34 mouse cellular contexts compared by ENCODE assay signal in the genomic region with DNA sequence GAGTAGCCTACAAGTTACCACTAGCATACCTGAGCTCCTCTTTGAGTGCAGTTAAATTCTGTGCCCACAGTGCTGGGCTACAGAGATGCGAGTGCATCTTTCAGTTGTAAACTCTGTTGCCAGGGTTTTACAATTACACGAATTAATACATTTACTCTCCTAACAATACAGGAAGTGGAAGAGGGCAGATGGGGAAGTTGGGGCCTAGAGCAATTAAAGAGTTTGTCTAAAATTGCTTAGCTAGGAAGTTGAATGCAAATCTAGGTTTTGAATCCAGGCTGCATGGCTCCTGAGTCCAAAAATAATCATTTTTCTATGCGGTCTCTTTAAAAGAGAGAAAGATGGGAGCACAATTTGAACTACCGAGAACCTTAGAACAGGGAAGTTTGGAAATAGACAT.
"Had no signal": no experiment of that assay in that cellular context is flagged by ENCODE, and none has a peak within 500 bp of the region (broad histone marks: within the 10 kb centered on the region; RNA-seq: fewer than 3 reads in every experiment).

No protein-coding gene starts in this region.

- H3K27ac ChIP-seq: heart, embryonic 10.5 days; heart, embryonic 13.5 days; heart, embryonic 15.5 days; hindbrain, embryonic 10.5 days; hindbrain, embryonic 12.5 days; hindbrain, embryonic 13.5 days; hindbrain, embryonic 14.5 days; hindbrain, embryonic 15.5 days; hindbrain, postnatal 0 days; intestine, embryonic 15.5 days; kidney, embryonic 15.5 days; kidney, postnatal 0 days; layer of hippocampus, adult 2 months had no signal

- H3K4me1 ChIP-seq: heart, embryonic 10.5 days; heart, embryonic 12.5 days; heart, embryonic 13.5 days; heart, embryonic 15.5 days; hindbrain, embryonic 10.5 days; hindbrain, embryonic 12.5 days; hindbrain, embryonic 13.5 days; hindbrain, embryonic 15.5 days; intestine, embryonic 15.5 days; kidney, embryonic 15.5 days had no signal

- H3K9me3 ChIP-seq: heart, embryonic 10.5 days; heart, embryonic 12.5 days; heart, embryonic 13.5 days; heart, embryonic 15.5 days; hindbrain, embryonic 10.5 days; hindbrain, embryonic 12.5 days; hindbrain, embryonic 13.5 days; hindbrain, embryonic 15.5 days; intestine, embryonic 15.5 days; kidney, embryonic 15.5 days had no signal

- ATAC-seq: hindbrain, embryonic 16.5 days; hindbrain, postnatal 0 days; inflammation-experienced regulatory T-cells, adult 6 months; intestine, embryonic 15.5 days; intestine, embryonic 16.5 days; intestine, postnatal 0 days had no signal

- H3K36me3 ChIP-seq: heart, embryonic 10.5 days; heart, embryonic 12.5 days; heart, embryonic 13.5 days; heart, embryonic 15.5 days; hindbrain, embryonic 10.5 days; hindbrain, embryonic 12.5 days; hindbrain, embryonic 13.5 days; hindbrain, embryonic 15.5 days; intestine, embryonic 15.5 days; kidney, embryonic 15.5 days had no signal

- H3K9ac ChIP-seq: heart, embryonic 12.5 days; heart, embryonic 13.5 days; heart, embryonic 15.5 days; hindbrain, embryonic 12.5 days; hindbrain, embryonic 13.5 days; hindbrain, embryonic 14.5 days; hindbrain, embryonic 15.5 days; intestine, embryonic 15.5 days; kidney, embryonic 15.5 days had no signal

- DNase-seq: heart, postnatal 10 days; heart, postnatal 14 days; heart, postnatal 4 days; kidney, adult 11 months; kidney, adult 18-20 months; kidney, adult 2 months; kidney, adult 8-10 months; kidney, adult 9 months; kidney, postnatal 10 days; kidney, postnatal 14 days; kidney, postnatal 25 days; kidney, postnatal 36 days; kidney, postnatal 4 days; layer of hippocampus, adult 9-11 months; layer of hippocampus, postnatal 36 days had no signal

- H3K4me2 ChIP-seq: heart, embryonic 11.5 days; heart, embryonic 12.5 days; heart, embryonic 13.5 days; heart, embryonic 15.5 days; hindbrain, embryonic 12.5 days; hindbrain, embryonic 13.5 days; hindbrain, embryonic 14.5 days; hindbrain, embryonic 15.5 days; intestine, embryonic 15.5 days; kidney, embryonic 15.5 days had no signal

- H3K4me3 ChIP-seq: heart, embryonic 10.5 days; heart, embryonic 12.5 days; heart, embryonic 13.5 days; heart, embryonic 15.5 days; hindbrain, embryonic 10.5 days; hindbrain, embryonic 12.5 days; hindbrain, embryonic 13.5 days; hindbrain, embryonic 15.5 days; intestine, embryonic 15.5 days; kidney, embryonic 15.5 days; layer of hippocampus, adult 2 months had no signal

- H3K27me3 ChIP-seq: heart, embryonic 12.5 days; heart, embryonic 13.5 days; heart, embryonic 15.5 days; hindbrain, embryonic 12.5 days; hindbrain, embryonic 13.5 days; hindbrain, embryonic 15.5 days; intestine, embryonic 15.5 days; kidney, embryonic 15.5 days had no signal
